Mouse (Mus musculus) kidney, adult 2 months (tissue): ENCODE data around the gene Phka2.

Experiments
- CTCF ChIP-seq: fragments of 200-500 bp; conservative IDR thresholded peaks from 2 replicates; pipeline ENCODE4 v1.5.1; 2011; ENCODE audit warnings: low read depth, mild to moderate bottlenecking, control low read depth, low read length, moderate library complexity, mixed read lengths; ENCODE audit not compliant: insufficient read depth, insufficient read length
- POLR2A ChIP-seq: fragments of 200-500 bp; IDR thresholded peaks from one replicate; pipeline ENCODE4 v1.6.1; 2011; ENCODE audit warnings: low read depth, low read length, control low read depth

- TF ChIP-seq CTCF, result no peak
- TF ChIP-seq POLR2A, result no peak
Measured at GRCm38 (mm10) chrX:160592933-160593332, 91.0 kb downstream of the Phka2 start.
